Mouse (Mus musculus) liver, embryonic 14.5 days (tissue): ENCODE data around the gene Lyrm9.

Experiments
- CTCF ChIP-seq: IDR thresholded peaks from 2 replicates; pipeline ENCODE4 v1.5.1; 2016; ENCODE audit warnings: antibody characterized with exemption, low read depth, control low read depth
- EP300 ChIP-seq: IDR thresholded peaks from 2 replicates; pipeline ENCODE4 v1.6.1; 2016; ENCODE audit warnings: antibody characterized with exemption, low read depth

GRCm38 (mm10) chr11:78786013-78786431 lies 40.4 kb upstream of the Lyrm9 start:
- TF ChIP-seq CTCF (no peak), EP300 (no peak)
